Comparison of ENCODE assay signal across 21 mouse cellular contexts in the genomic region with DNA sequence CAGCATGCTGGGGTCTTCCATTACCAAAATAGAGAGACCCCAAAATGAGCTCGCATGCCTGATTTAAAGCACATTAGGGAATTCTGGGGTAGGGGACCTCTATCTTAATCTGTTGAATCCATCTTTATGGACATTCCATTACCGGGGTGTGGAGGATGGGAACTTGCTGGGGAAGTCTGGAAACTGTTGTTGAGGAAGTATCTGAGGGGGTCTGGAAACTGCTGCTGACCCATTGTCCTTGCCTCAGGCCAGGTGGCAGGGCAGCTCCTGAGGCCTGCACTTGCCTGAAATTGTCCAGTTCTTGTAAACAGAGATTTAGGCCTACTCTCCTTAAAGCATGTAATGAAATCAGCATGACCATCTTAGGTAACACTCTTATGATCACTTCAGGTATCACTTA. TPM values are rescaled to one million over a fixed set of nuclear protein-coding genes. Genes with fewer than 3 reads are reported as not detected.
DNase-seq lines count a peak whose midpoint lies in the region; TF ChIP-seq lines count a peak whose summit lies in the region.
"Had no signal": no experiment of that assay in that cellular context is flagged by ENCODE, and none has a peak within 500 bp of the region (broad histone marks: within the 10 kb centered on the region; RNA-seq: fewer than 3 reads in every experiment).

No protein-coding gene starts in this region.

- H3K27me3 ChIP-seq in ES-Bruce4 (ENCODE audit: control insufficient read depth, insufficient read depth, low read length, poor library complexity, severe bottlenecking) = no peaks in the 10 kb centered on the region
- H3K27me3 ChIP-seq in midbrain, embryonic 10.5 days (ENCODE audit: low read depth, poor library complexity, severe bottlenecking) = no peaks in the 10 kb centered on the region
- H3K27me3 ChIP-seq: CH12.LX; forebrain, embryonic 13.5 days; hindbrain, embryonic 12.5 days; hindbrain, embryonic 15.5 days had no signal

- H3K27ac ChIP-seq in ES-Bruce4 (ENCODE audit: insufficient read depth, low read length) = no peak overlapping the region
- no peak overlapping the region for H3K27ac ChIP-seq in ES-E14 (ENCODE audit: insufficient read depth, low read depth, low read length, poor library complexity, severe bottlenecking)
- H3K27ac ChIP-seq in midbrain, embryonic 10.5 days (replicated peaks) = no peak overlapping the region
- H3K27ac ChIP-seq: forebrain, embryonic 10.5 days; forebrain, embryonic 13.5 days; hindbrain, embryonic 12.5 days; hindbrain, embryonic 15.5 days had no signal

- H3K9me3 ChIP-seq in ES-Bruce4 (replicated peaks; ENCODE audit: control insufficient read depth, insufficient read depth, low read length, poor library complexity, severe bottlenecking) (no peaks in the 10 kb centered on the region), ES-E14 (ENCODE audit: control insufficient read depth, insufficient read depth, low read depth, low read length) (no peaks in the 10 kb centered on the region)
- no peaks in the 10 kb centered on the region for H3K9me3 ChIP-seq in midbrain, embryonic 10.5 days (replicated peaks)
- H3K9me3 ChIP-seq: forebrain, embryonic 10.5 days; forebrain, embryonic 13.5 days; G1E; hindbrain, embryonic 12.5 days; hindbrain, embryonic 15.5 days had no signal

- H3K36me3 ChIP-seq in ES-Bruce4 (ENCODE audit: control insufficient read depth, insufficient read depth, low read length, poor library complexity, severe bottlenecking) = no peaks in the 10 kb centered on the region
- no peaks in the 10 kb centered on the region for H3K36me3 ChIP-seq in ES-E14 (ENCODE audit: control insufficient read depth, insufficient read depth, low read length, poor library complexity, severe bottlenecking)
- no peaks in the 10 kb centered on the region for H3K36me3 ChIP-seq in midbrain, embryonic 10.5 days
- H3K36me3 ChIP-seq: forebrain, embryonic 10.5 days; G1E; hindbrain, embryonic 12.5 days; hindbrain, embryonic 15.5 days had no signal

- H3K9ac ChIP-seq in ES-Bruce4 (ENCODE audit: low read depth, poor library complexity, severe bottlenecking) (no peak overlapping the region), ES-E14 (ENCODE audit: insufficient read depth, low read depth, low read length, poor library complexity, severe bottlenecking) (no peak overlapping the region)
- H3K9ac ChIP-seq: forebrain, embryonic 13.5 days; hindbrain, embryonic 12.5 days; hindbrain, embryonic 15.5 days had no signal

- no peak for TF ChIP-seq CTCF in ES-Bruce4 (IDR thresholded peaks at IDR 0.05; ENCODE audit: low read depth, low read length)

- H3K4me1 ChIP-seq in ES-Bruce4 (ENCODE audit: control insufficient read depth, insufficient read depth, low read length) = no peaks in the 10 kb centered on the region
- peaks cover 7 to 8% of the 10 kb centered on the region in 2 experiments for H3K4me1 ChIP-seq in ES-E14 (ENCODE audit: control insufficient read depth in 2 of 2, insufficient read depth in 2 of 2, low read length in 2 of 2, poor library complexity in 1 of 2)
- no peaks in the 10 kb centered on the region for H3K4me1 ChIP-seq in midbrain, embryonic 10.5 days
- H3K4me1 ChIP-seq: forebrain, embryonic 10.5 days; forebrain, embryonic 13.5 days; hindbrain, embryonic 12.5 days; hindbrain, embryonic 15.5 days had no signal

- WGBS in midbrain, embryonic 10.5 days = 84% methylated on average over 2 of the region's 2 CpGs

- peak; percentile 72 for DNase-seq in heart, adult 11 months
- no peak for DNase-seq in heart, adult 8-10 months (ENCODE audit: low spot score)
- no peak for DNase-seq in ES-E14 (ENCODE audit: low read depth, low spot score)
- no peak for DNase-seq in midbrain, embryonic 10.5 days (ENCODE audit: low spot score)
- no peak for DNase-seq in frontal cortex, postnatal 10 days (ENCODE audit: low spot score in 2 of 2)
- DNase-seq: adrenal gland, adult 8-10 months; adrenal gland, postnatal 25 days; B cell, adult 2 months; cerebellum, adult 18-20 months; cerebellum, adult 9-10 months; cerebellum, postnatal 14 days; gastrocnemius, postnatal 10 days; gastrocnemius, postnatal 36 days had no signal

- in situ Hi-C loops in ES-E14 (cut with MboI; ENCODE audit: low sequenced_read_pairs in 2 of 2, unreplicated experiment in 2 of 2) = no loop called here

- peak; percentile 87 for TF ChIP-seq EP300 in ES-Bruce4 (IDR thresholded peaks at IDR 0.05; ENCODE audit: insufficient read depth, low read depth, low read length)

- no peak overlapping the region for H3K4me3 ChIP-seq in ES-Bruce4 (ENCODE audit: low read depth, low read length)
- H3K4me3 ChIP-seq in ES-E14 (ENCODE audit: insufficient read depth in 1 of 2, low read depth in 1 of 2, low read length in 2 of 2, poor library complexity in 1 of 2, severe bottlenecking in 1 of 2) = no peak overlapping the region
- no peak overlapping the region for H3K4me3 ChIP-seq in midbrain, embryonic 10.5 days
- H3K4me3 ChIP-seq: forebrain, embryonic 10.5 days; forebrain, embryonic 13.5 days; hindbrain, embryonic 12.5 days; hindbrain, embryonic 15.5 days had no signal

- TF ChIP-seq POLR2A in ES-Bruce4 (IDR thresholded peaks at IDR 0.05; ENCODE audit: insufficient read depth, low read length) = no peak

TF ChIP-seq in ES-E14, 5 proteins besides CTCF, POLR2A, EP300 and RAD21:
- TF ChIP-seq CHD2 (IDR thresholded peaks at IDR 0.05; ENCODE audit: low read depth, low read length) = 0 out of 2 replicates have a peak, but pooled peaks have one; percentile 27
- no peak for TF ChIP-seq ZNF384 (IDR thresholded peaks at IDR 0.05; ENCODE audit: low read depth, low read length)

RNA-seq across cellular contexts. Expression of gene B3galnt1, which starts 59.4 kb away (rescaled TPM):
- total RNA-seq in heart, adult 8-10 months (2022) = 1 to 10 TPM; 1.4 to 2.8 (median 1.7) TPM
- 3.1 and 4.8 TPM in 2 replicates for polyA plus RNA-seq in ES-Bruce4 (2011; ENCODE audit: insufficient read depth, insufficient read length, low read depth, missing spikeins)
- total RNA-seq in ES-E14 (2012; rRNA removed) = 13.7 and 19.7 TPM in 2 replicates
- polyA plus RNA-seq in midbrain, embryonic 10.5 days (2016; fragmentation: Nextera tagmentation; extraction: Ambion mirVana) = 33.7 and 35.8 TPM in 2 replicates
- total RNA-seq: G1E had no signal
- polyA plus RNA-seq: activated CD4-positive, CD25-positive, alpha-beta regulatory T cell, adult 4 months; G1E had no signal
